Mouse (Mus musculus) olfactory bulb, adult 2 months (tissue): ENCODE data around the gene Sgf29. TPM values are rescaled to one million over a fixed set of nuclear protein-coding genes. Genes with fewer than 3 reads are reported as not detected.
"Not testable (repeated sequence)": the region's sequence is repeated elsewhere in the genome, so short reads cannot be mapped to it uniquely, and the experiment has no call there.

Experiments
- H3K27ac ChIP-seq: fragments of 200-500 bp; 2 replicates; pipeline ENCODE4 v1.5.1; 2012; ENCODE audit warnings: low read depth, low read length; ENCODE audit not compliant: insufficient read depth
- H3K4me1 ChIP-seq: fragments of 200-500 bp; 2 replicates; pipeline ENCODE4 v1.6.1; 2012; ENCODE audit warnings: low read length; ENCODE audit not compliant: control insufficient read depth, insufficient read depth
- H3K4me3 ChIP-seq: fragments of 200-500 bp; 2 replicates; pipeline ENCODE4 v1.5.1; 2012; ENCODE audit warnings: mild to moderate bottlenecking, low read depth, low read length, moderate library complexity; ENCODE audit not compliant: insufficient read depth
- CTCF ChIP-seq: fragments of 200-500 bp; IDR thresholded peaks from 2 replicates; pipeline ENCODE4 v1.5.1; 2012; ENCODE audit warnings: low read depth, mild to moderate bottlenecking, low read length, moderate library complexity; ENCODE audit not compliant: insufficient read depth
- POLR2A ChIP-seq: fragments of 200-500 bp; IDR thresholded peaks from 2 replicates; pipeline ENCODE4 v1.6.1; 2012; ENCODE audit warnings: mild to moderate bottlenecking, low read depth, low read length, moderate library complexity; ENCODE audit not compliant: insufficient read depth
- WGBS: fragments of 180-500 bp; shearing (Covaris S2); methylation state at CpG from one replicate; pipeline ENCODE4 v1.1.7; 2018; 5-methylcytosine and 5-hydroxymethylcytosine counted together
- polyA plus RNA-seq: library from polyadenylated mRNA; stranded (reverse); fragments of >200 nt; gene quantifications from 2 replicates; pipeline ENCODE4 v1.2.4, GENCODE M21; 2012; ENCODE audit warnings: low replicate concordance; ENCODE audit not compliant: missing spikeins, insufficient read depth, insufficient read length

Sgf29 gene
- polyA plus RNA-seq, 1 experiment, result not detected

DNA sequence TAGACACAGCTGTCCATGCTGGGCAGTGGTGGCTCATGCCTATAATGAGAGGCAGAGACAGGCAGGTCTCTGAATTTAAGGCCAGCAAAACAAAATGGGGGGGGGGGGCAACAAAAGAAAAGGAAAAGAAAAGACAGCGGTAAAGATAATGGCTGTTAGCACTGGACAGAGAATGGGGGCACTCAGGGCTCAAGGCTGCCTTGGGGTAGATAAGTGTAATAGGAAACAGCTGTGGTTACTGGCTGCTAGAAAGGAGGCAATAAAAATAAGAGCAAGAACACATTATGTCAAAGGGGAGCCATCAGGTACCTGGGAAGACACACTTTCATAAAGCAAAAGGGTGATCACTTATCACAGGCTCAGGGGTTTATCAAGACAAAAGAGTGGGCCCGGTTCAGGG is 16.6 kb upstream of the Sgf29 start:
- Histone ChIP-seq H3K27ac (no peak overlapping the region), H3K4me1 (peaks cover 8% of the 10 kb centered on the region), H3K4me3 (no peak overlapping the region)
- TF ChIP-seq CTCF (no peak), POLR2A (no peak)
- WGBS, result 92% methylated on average over 2 of the region's 2 CpGs

DNA sequence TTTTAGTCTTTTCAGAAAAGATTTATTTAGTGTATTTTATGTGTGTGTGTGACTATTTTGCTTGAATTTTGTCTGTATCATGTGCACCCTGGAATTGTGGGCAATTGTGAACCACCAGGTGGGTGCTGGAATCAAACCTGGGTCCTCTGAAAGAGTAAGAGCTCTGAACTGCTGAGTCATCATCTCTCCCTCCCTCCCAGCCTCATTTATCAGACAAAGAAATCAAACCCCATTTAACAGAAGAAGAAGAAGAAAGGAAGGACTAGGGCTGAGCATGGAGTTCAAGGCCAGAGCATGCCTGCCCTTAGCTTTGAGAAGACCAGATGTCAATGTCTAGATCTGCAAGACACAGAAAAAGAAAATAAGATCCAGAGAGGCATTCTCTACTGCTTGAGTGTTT is 13.7 kb upstream of the Sgf29 start:
- Histone ChIP-seq H3K4me3 (no peak overlapping the region), H3K27ac (no peak overlapping the region), H3K4me1 (no peaks in the 10 kb centered on the region)
- TF ChIP-seq CTCF (no peak), POLR2A (no peak)

DNA sequence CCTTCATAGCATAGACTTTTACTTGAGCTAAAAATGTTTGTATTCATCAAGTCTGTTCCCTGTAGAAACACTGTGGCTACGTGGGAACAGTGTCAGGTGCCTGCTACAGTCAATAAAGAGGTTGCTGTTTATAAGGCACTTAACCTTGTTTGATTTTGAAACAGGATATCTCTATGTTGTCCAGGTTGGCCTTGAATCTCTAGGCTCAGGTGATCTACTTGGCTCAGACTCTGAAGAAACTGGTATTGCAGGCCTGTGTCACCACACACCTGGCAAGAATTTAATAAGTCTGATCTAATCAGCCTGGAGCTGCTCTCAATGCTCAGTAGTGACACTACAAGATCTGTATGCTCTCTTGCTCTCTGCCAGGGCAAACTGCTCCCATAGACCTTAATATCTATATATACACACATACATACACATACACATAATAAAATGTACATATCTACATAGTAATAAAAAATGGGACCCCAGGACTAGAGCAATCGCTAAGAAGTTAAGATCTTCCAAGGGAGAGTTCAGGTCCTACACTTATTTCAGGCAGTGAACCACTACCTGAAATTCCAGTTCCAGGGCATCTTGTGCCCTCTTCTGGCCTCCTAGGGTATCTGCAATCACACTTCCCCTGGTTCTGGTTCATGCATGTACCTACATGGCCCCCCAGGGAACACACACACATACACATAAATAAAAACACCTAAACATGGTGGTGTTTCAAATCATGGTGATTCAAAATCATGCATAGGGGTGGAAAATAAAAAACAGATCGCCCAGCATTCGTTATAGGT is 12.2 kb upstream of the Sgf29 start:
- TF ChIP-seq CTCF (no peak), POLR2A (no peak)
- 20% methylated on average over 4 of the region's 4 CpGs for WGBS
- H3K27ac ChIP-seq, result no peak overlapping the region
- no peaks in the 10 kb centered on the region for H3K4me1 ChIP-seq
- no peak overlapping the region for H3K4me3 ChIP-seq

DNA sequence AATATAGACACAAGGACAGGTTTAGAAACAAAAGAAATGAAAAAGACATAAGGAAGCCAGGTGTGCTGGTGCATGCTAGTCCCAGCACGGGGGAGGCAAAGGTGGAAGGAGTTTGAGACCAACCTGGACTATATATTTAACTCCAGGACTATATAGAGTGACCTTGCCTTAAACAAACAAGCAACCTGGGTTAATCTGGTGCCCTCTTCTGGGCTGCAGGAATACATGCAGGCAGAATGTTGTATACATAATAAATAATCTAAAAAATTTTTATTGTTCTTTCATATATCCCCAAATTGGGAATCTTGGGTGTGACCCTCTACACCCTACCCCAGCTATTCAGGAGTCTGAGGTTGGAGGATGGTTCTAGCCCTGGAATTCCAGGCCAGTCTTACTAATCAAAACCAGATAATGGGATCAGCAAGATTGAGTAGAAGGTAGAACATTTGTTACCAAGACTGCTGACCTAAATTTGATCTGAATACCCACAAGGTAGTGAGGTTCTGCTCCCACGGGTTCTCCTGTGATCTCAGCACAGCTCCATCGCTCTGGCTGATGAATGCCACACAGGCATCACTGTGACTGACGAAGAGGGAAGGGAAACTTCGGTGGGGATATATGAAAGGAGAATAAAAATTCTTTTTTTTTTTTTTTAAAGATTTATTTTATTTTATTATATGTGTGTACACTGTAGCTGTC is 6.4 kb upstream of the Sgf29 start:
- WGBS, result 68% methylated on average over 5 of the region's 5 CpGs
- no peaks in the 10 kb centered on the region for H3K4me1 ChIP-seq
- TF ChIP-seq POLR2A, result no peak
- TF ChIP-seq CTCF, result no peak
- H3K4me3 ChIP-seq, result no peak overlapping the region
- H3K27ac ChIP-seq, result no peak overlapping the region

DNA sequence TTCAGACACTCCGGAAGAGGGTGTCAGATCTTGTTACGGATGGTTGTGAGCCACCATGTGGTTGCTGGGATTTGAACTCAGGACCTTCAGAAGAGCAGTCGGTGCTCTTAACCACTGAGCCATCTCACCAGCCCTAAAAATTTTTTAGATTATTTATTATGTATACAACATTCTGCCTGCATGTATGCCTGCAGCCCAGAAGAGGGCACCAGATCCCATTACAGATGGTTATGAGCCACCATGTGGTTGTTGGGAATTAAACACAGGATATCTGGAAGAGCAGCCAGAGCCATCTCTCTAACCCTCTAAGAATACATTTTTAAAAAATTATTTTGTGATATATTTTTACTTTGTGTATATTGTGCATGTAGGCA is 5.9 kb upstream of the Sgf29 start:
- 29% methylated on average over 3 of the region's 3 CpGs for WGBS
- H3K4me3 ChIP-seq, H3K27ac ChIP-seq, H3K4me1 ChIP-seq: not testable (repeated sequence)

DNA sequence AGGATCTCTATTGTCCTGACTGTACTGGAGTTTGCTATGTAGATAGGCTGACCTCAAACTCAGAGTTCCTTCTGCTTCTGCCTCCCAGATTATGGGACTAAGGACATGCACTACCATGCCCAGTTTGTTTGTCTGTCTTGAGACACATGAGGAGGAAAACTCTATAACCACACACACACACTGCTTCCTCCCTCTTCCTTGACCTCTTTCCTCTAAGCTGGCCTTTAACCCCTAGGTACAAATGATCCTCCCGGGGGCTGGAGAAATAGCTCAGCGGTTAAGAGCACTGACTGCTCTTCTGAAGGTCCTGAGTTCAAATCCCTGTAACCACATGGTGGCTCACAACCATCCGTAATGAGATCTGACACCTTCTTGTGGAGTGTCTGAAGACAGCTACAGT is 4.8 kb upstream of the Sgf29 start:
- no peaks in the 10 kb centered on the region for H3K4me1 ChIP-seq
- H3K4me3 ChIP-seq, result no peak overlapping the region
- 81% methylated on average over 3 of the region's 3 CpGs for whole genome bisulfite sequencing
- TF ChIP-seq POLR2A (no peak), CTCF (no peak)
- H3K27ac ChIP-seq, result no peak overlapping the region

DNA sequence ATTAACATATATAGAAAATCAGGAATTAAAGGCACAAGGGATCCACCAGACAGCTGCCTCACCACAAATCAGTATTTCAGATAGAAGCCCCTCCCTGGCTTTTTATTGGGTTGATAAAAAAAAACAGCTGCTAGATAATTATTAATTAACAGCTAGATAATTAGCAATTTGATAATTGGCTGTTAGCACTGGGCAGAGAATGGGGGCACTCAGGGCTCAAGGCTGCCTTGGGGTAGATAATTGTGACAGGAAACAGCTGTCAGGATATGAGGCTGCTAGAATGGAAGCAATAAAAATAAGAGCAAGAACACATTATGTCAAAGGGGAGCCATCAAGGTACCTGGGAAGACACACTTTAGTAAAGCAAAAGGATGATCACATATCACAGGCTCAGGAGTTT is 4.2 kb upstream of the Sgf29 start:
- no peak for TF ChIP-seq POLR2A
- no peak for TF ChIP-seq CTCF
- no peak overlapping the region for H3K27ac ChIP-seq
- H3K4me3 ChIP-seq, result no peak overlapping the region
- no peaks in the 10 kb centered on the region for H3K4me1 ChIP-seq

DNA sequence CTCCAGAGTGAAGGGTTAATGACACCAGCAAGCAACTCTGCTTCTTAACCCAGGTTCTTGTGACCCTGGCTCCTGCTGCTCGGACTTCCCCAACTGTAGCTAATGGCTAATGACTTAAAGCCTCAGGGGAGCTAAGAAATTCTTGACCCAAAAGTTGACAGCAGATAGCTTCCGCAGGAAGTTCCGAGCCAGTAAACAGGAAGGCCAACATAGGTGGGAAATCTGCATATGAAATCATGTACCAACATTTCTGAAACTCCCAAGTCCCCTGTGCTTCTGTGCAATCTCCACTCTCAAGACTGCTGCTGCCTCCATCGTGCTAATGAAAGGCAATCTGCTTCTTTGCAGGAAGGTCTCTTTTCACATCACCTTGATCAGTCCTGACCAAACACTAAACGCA is 3.4 kb upstream of the Sgf29 start:
- TF ChIP-seq CTCF (no peak), POLR2A (no peak)
- 71% methylated on average over 5 of the region's 5 CpGs for WGBS

DNA sequence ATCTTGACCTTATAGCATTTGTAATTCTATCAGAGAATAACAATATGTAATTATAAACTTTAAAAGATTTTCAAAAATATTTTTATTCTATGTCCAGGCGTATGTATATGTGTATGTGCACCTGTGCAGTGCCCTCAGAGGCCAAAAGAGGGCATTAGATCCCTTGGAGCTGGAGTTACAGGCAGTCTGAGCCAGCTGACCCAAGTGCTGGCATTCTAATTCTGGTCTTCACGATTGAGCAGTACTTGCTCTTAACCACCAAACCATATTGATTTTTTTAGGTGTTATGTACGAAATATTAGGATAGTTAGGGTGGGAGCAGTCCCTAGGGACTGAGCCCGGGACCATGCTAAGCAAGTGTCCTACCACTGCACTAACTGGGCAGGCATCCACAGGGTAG is 623 bp upstream of the Sgf29 start:
- TF ChIP-seq POLR2A (no peak), CTCF (no peak)
- Histone ChIP-seq H3K4me1 (no peaks in the 10 kb centered on the region), H3K27ac (no peak overlapping the region), H3K4me3 (no peak overlapping the region)
- WGBS, result 74% methylated on average over 4 of the region's 4 CpGs

More for the DNA sequence above, 3.4 kb upstream of the Sgf29 start:
- H3K4me1 ChIP-seq, result no peaks in the 10 kb centered on the region
- no peak overlapping the region for H3K27ac ChIP-seq
- no peak overlapping the region for H3K4me3 ChIP-seq

DNA sequence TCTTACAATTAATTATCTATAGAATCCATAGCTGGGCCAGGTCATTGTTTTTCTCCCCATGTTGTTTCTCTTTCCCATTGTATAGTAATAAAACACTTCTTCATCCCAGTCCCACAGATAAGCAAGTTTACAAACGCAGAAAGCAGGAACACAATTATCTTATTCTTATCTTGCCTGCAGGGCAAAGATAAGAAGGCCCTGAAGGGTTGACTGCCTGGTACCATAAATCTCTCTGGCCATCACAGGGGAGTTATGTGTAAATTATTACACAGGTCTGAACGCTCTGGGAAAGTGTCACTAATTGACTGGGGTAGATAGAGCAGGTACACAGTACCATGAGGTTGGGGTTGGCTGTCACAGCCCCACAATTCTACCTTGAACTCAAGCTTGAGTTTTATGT is 1.7 kb downstream of the Sgf29 start:
- H3K27ac ChIP-seq, result no peak overlapping the region
- 96% methylated on average over 2 of the region's 2 CpGs for WGBS
- H3K4me1 ChIP-seq, result no peaks in the 10 kb centered on the region
- TF ChIP-seq CTCF, result no peak
- no peak for TF ChIP-seq POLR2A
- no peak overlapping the region for H3K4me3 ChIP-seq
